Mouse (Mus musculus): ENCODE results near the gene Ebi3.

Gene Ebi3

GRCm38 (mm10) chr17:56005415-56006061 lies 53.1 kb downstream of the Ebi3 start, which contains the start of the genes Stap2 and Mpnd:
TSS of gene Stap2 (minus strand) at chr17:56005584.
TSS of gene Mpnd (plus strand) at chr17:56005711.
- DNase-seq = no peak
